Mouse (Mus musculus): ENCODE results near the gene Iffo2. TPM values are rescaled to one million over a fixed set of nuclear protein-coding genes. Genes with fewer than 3 reads are reported as not detected.

Iffo2 gene
- polyA plus RNA-seq, 1 experiment = 2.6 TPM

DNA sequence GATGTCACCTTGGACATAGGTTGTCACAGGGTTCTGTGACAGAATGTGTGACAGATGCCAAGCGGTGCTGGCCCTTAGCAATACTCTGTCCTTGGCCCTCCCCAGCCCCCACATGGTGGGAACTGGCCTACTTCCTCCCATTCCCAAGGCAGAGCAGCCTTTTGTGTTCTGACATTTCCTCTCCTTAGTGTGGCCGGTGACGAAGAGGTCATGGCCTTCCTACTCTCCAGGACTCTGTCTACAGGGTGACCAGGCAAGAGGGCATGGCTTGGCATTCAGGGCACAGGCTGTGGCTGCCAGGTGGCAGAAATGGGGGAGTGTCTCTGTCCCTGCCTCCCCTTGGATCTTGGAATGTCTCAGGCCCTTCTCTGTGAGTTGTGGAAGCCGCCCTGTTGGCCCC lies 57.0 kb downstream of the Iffo2 start:
- 67% methylated on average over 4 of the region's 4 CpGs for WGBS
- no peaks in the 10 kb centered on the region for H3K27me3 ChIP-seq (ENCODE audit: control insufficient read depth, insufficient read depth, low read length)
- no peak for TF ChIP-seq CTCF (IDR thresholded peaks at IDR 0.05; ENCODE audit: extremely low read depth, insufficient read length, insufficient replicate concordance, low read depth, low read length)
- TF ChIP-seq POLR2A (IDR thresholded peaks at IDR 0.05; ENCODE audit: low read depth, low read length) = no peak
- no peak overlapping the region for H3K4me3 ChIP-seq (ENCODE audit: low read depth, low read length)
- H3K4me1 ChIP-seq (ENCODE audit: control insufficient read depth, insufficient read depth, insufficient read length, low read length) = peaks cover 21% of the 10 kb centered on the region; the same call in 1 of the 2 replicates
- no peak overlapping the region for H3K27ac ChIP-seq (ENCODE audit: insufficient read depth, low read depth, low read length)
- no peaks in the 10 kb centered on the region for H3K36me3 ChIP-seq (ENCODE audit: control insufficient read depth, insufficient read depth, low read length)

DNA sequence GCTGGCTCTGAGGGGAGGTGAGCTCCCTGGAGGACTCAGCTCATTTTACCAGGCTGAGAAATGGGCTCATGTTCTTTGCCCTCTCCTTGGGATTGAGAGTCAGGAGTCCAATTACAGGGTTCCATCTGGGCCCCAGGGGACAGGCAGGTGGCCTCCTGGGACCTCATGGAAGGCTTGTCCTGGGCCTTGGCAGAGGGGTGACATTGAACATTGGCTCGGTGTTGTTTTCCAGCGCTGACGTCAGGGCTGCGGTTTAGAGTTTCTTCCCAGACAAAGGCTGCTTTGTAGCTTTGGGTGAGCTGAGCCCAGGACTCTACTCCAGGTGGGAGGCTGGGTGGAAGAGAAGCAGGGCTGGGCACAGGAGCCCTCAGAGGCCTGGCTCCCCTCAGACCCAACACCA lies 57.4 kb downstream of the Iffo2 start:
- WGBS = 36% methylated on average over 4 of the region's 4 CpGs
- H3K4me1 ChIP-seq (ENCODE audit: control insufficient read depth, insufficient read depth, insufficient read length, low read length) = peaks cover 19% of the 10 kb centered on the region; the same call in 1 of the 2 replicates
- H3K4me3 ChIP-seq (ENCODE audit: low read depth, low read length) = no peak overlapping the region
- H3K27me3 ChIP-seq (ENCODE audit: control insufficient read depth, insufficient read depth, low read length) = no peaks in the 10 kb centered on the region
- no peak for TF ChIP-seq POLR2A (IDR thresholded peaks at IDR 0.05; ENCODE audit: low read depth, low read length)
- no peak for TF ChIP-seq CTCF (IDR thresholded peaks at IDR 0.05; ENCODE audit: extremely low read depth, insufficient read length, insufficient replicate concordance, low read depth, low read length)
- no peak overlapping the region for H3K27ac ChIP-seq (ENCODE audit: insufficient read depth, low read depth, low read length)
- no peaks in the 10 kb centered on the region for H3K36me3 ChIP-seq (ENCODE audit: control insufficient read depth, insufficient read depth, low read length)

GRCm38 (mm10) chr4:139589351-139590027 lies 59.1 kb downstream of the Iffo2 start:
- TF ChIP-seq CTCF (IDR thresholded peaks at IDR 0.05; ENCODE audit: extremely low read depth, insufficient read length, insufficient replicate concordance, low read depth, low read length) (no peak), POLR2A (IDR thresholded peaks at IDR 0.05; ENCODE audit: low read depth, low read length) (no peak)
- 58% methylated on average over 5 of the region's 5 CpGs for WGBS
- H3K36me3 ChIP-seq (ENCODE audit: control insufficient read depth, insufficient read depth, low read length) = no peaks in the 10 kb centered on the region

DNA sequence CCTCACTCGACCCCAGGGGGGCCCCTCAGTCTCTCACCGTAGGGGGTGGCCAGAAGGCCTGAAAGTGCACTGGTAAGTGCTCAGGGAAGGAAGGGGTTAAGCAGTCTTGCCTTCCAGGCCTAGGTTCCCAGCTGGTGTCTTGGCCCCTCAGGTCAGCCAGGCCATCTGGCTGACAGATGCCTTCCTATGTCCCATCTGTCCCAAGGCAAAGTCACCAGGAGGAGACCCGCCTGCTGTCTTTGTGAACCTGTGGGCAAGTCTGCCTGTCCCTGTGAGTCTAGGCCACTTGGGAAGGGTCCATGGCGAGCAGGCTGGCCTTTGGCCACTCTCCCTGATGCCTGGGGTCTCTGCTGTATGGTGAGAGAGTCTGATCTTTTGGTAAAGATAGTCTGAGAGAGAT lies 60.1 kb downstream of the Iffo2 start:
- Histone ChIP-seq H3K36me3 (ENCODE audit: control insufficient read depth, insufficient read depth, low read length) (no peaks in the 10 kb centered on the region), H3K27ac (ENCODE audit: insufficient read depth, low read depth, low read length) (no peak overlapping the region), H3K4me1 (ENCODE audit: control insufficient read depth, insufficient read depth, insufficient read length, low read length) (peaks cover 17% of the 10 kb centered on the region; the same call in 1 of the 2 replicates), H3K27me3 (ENCODE audit: control insufficient read depth, insufficient read depth, low read length) (no peaks in the 10 kb centered on the region), H3K4me3 (ENCODE audit: low read depth, low read length) (no peak overlapping the region)
- 72% methylated on average over 4 of the region's 4 CpGs for WGBS
- TF ChIP-seq POLR2A (IDR thresholded peaks at IDR 0.05; ENCODE audit: low read depth, low read length) (no peak), CTCF (IDR thresholded peaks at IDR 0.05; ENCODE audit: extremely low read depth, insufficient read length, insufficient replicate concordance, low read depth, low read length) (no peak)

More at GRCm38 (mm10) chr4:139589351-139590027, 59.1 kb downstream of the Iffo2 start:
- Histone ChIP-seq H3K27me3 (ENCODE audit: control insufficient read depth, insufficient read depth, low read length) (no peaks in the 10 kb centered on the region), H3K4me3 (ENCODE audit: low read depth, low read length) (no peak overlapping the region), H3K27ac (ENCODE audit: insufficient read depth, low read depth, low read length) (no peak overlapping the region), H3K4me1 (ENCODE audit: control insufficient read depth, insufficient read depth, insufficient read length, low read length) (peaks cover 18% of the 10 kb centered on the region; the same call in 1 of the 2 replicates)

- no peak overlapping the region for H3K27ac ChIP-seq (ENCODE audit: insufficient read depth, low read depth, low read length)
- H3K4me3 ChIP-seq (ENCODE audit: low read depth, low read length) = no peak overlapping the region
- no peaks in the 10 kb centered on the region for H3K27me3 ChIP-seq (ENCODE audit: control insufficient read depth, insufficient read depth, low read length)
- WGBS = 65% methylated on average over 7 of the region's 7 CpGs
- TF ChIP-seq CTCF (IDR thresholded peaks at IDR 0.05; ENCODE audit: extremely low read depth, insufficient read length, insufficient replicate concordance, low read depth, low read length) = no peak
- no peak for TF ChIP-seq POLR2A (IDR thresholded peaks at IDR 0.05; ENCODE audit: low read depth, low read length)
- no peaks in the 10 kb centered on the region for H3K36me3 ChIP-seq (ENCODE audit: control insufficient read depth, insufficient read depth, low read length)
- peaks cover 13% of the 10 kb centered on the region for H3K4me1 ChIP-seq (ENCODE audit: control insufficient read depth, insufficient read depth, insufficient read length, low read length)
Measured at GRCm38 (mm10) chr4:139592895-139593294, 62.5 kb downstream of the Iffo2 start.

DNA sequence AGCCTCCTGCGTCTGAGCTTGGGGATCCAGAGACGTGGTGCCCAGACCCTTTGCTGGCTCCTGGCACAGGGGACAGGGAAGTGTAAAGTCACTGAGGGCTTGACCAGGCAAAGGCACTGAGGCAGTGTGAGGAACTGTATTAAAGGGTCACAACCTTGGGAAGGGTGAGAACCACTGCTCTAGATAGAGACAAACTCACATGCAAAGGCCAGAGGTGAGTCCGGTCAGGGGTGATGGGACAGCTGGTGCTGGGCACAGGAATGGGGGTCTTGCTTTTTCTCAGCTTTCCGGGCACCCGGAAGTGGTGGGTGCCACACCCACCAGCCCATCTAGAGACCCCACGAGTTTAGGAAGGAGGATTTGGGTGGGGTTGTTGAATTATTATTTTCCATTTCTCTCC lies 63.0 kb downstream of the Iffo2 start:
- Histone ChIP-seq H3K4me3 (ENCODE audit: low read depth, low read length) (no peak overlapping the region), H3K27me3 (ENCODE audit: control insufficient read depth, insufficient read depth, low read length) (no peaks in the 10 kb centered on the region)
- 53% methylated on average over 6 of the region's 6 CpGs for WGBS

GRCm38 (mm10) chr4:139594062-139594461 lies 63.7 kb downstream of the Iffo2 start:
- Histone ChIP-seq H3K27ac (ENCODE audit: insufficient read depth, low read depth, low read length) (no peak overlapping the region), H3K4me1 (ENCODE audit: control insufficient read depth, insufficient read depth, insufficient read length, low read length) (peaks cover 18% of the 10 kb centered on the region), H3K36me3 (ENCODE audit: control insufficient read depth, insufficient read depth, low read length) (no peaks in the 10 kb centered on the region), H3K27me3 (ENCODE audit: control insufficient read depth, insufficient read depth, low read length) (no peaks in the 10 kb centered on the region), H3K4me3 (ENCODE audit: low read depth, low read length) (no peak overlapping the region)
- 50% methylated on average over 3 of the region's 3 CpGs for WGBS
- peak; percentile 12; the same call in 1 of the 2 replicates for TF ChIP-seq CTCF (IDR thresholded peaks at IDR 0.05; ENCODE audit: extremely low read depth, insufficient read length, insufficient replicate concordance, low read depth, low read length)
- no peak for TF ChIP-seq POLR2A (IDR thresholded peaks at IDR 0.05; ENCODE audit: low read depth, low read length)

More for the DNA sequence above, 63.0 kb downstream of the Iffo2 start:
- H3K4me1 ChIP-seq (ENCODE audit: control insufficient read depth, insufficient read depth, insufficient read length, low read length) = peaks cover 17% of the 10 kb centered on the region
- no peak for TF ChIP-seq POLR2A (IDR thresholded peaks at IDR 0.05; ENCODE audit: low read depth, low read length)
- no peak for TF ChIP-seq CTCF (IDR thresholded peaks at IDR 0.05; ENCODE audit: extremely low read depth, insufficient read length, insufficient replicate concordance, low read depth, low read length)
- no peak overlapping the region for H3K27ac ChIP-seq (ENCODE audit: insufficient read depth, low read depth, low read length)
- no peaks in the 10 kb centered on the region for H3K36me3 ChIP-seq (ENCODE audit: control insufficient read depth, insufficient read depth, low read length)

Data from small intestine, adult 2 months (tissue).